Mouse (Mus musculus): ENCODE data around the gene Gm44511. TPM values are rescaled to one million over a fixed set of nuclear protein-coding genes. Genes with fewer than 3 reads are reported as not detected.

Gm44511 gene
- polyA plus RNA-seq, 1 experiment from 2014 or later: 0.44 TPM

DNA sequence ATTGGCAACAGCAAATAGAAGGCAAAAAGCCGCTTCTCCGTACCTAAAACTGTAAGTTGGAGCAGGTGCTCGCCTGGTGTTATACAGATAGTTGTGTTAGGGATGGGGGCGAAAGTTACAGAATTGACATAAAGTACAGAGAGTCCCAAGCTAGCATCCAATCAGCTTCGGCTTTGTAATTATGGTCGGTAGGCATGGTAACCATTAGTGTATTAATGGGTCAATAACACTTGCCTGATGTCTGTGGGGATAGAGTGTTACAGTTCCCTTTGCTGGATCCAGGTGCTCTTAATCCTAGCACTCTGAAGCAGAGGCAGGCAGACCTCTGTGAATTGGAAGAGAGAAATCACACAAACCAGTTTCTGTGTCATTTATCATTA lies 10.8 kb upstream of the Gm44511 start:
- Histone ChIP-seq H3K27ac (ENCODE audit: low read length) (no peak overlapping the region), H3K4me2 (ENCODE audit: low read depth, low read length) (peak overlapping the region; percentile 68), H3K36me3 (ENCODE audit: control insufficient read depth, insufficient read depth, low read length) (no peaks in the 10 kb centered on the region), H3K4me1 (ENCODE audit: control insufficient read depth, insufficient read depth, low read length) (0 out of 2 replicates have a peak, but pooled peaks cover 5% of the 10 kb centered on the region), H3K9ac (ENCODE audit: low read length) (no peak overlapping the region), H3K4me3 (replicated peaks; ENCODE audit: low read length) (peak overlapping the region; percentile 86; the same call in 1 of the 2 replicates), H3K9me3 (replicated peaks; ENCODE audit: control insufficient read depth, low read length) (no peaks in the 10 kb centered on the region), H3K27me3 (ENCODE audit: control insufficient read depth, insufficient read depth, low read length) (no peaks in the 10 kb centered on the region)
- 87% methylated on average over 6 of the region's 6 CpGs for WGBS
- no peak for ATAC-seq (ENCODE audit: insufficient read depth, low FRiP score)

DNA sequence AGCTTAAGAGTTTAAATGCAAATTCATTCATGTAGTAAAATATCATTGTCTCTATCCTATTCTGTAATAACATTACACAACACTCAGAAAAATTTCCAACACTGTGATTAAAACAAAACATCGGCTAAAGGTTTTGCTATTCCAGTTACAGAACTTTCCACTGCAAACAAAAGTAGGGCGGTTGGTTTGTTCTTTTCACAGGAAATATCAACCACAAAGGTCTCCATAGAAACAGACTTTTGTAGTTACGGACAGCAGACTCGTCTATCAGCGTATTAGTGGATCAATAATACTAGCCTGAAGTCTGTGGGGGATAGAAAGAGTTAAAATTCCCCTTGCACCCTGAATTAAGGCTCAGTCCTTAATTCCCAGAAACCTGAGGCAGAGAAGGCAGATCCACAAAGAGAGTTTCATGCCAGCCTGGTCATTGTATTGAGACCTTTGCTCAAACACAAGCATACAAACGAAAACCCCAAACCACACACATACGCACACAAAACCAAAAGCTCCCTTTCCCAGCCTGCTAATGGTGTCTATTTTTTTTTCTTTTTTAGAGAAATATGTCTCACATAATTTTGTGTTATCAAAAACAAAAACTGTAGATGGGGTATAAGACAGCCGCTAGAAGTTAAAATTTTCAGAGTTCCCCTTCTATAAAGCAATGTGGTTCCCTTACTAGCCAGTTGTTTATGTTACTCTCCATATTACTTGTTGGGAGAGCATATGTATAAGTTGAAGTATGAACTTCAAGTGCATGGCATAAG lies 10.3 kb upstream of the Gm44511 start:
- 74% methylated on average over 8 of the region's 8 CpGs for WGBS
- no peak overlapping the region for H3K4me2 ChIP-seq (ENCODE audit: low read depth, low read length)

DNA sequence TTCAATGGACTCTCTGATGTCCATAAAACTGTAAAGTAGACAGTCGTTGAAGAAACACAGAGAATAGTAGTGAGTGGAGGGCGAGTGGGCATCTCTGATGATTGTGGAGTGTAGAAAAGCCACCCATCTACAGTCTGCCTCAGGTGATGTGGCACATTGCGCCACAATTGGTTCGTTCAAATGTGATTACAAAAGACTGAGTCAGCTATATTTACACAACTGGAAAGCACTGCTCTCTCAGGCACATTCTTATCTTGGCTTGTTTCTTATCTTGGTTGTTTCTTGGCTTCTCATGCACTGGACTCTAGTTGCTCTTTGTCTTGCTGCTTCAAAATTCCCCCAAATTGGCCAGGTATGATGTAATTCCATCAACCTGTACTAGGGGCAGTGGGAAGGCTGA lies 9.5 kb upstream of the Gm44511 start:
- 62% methylated on average over 4 of the region's 4 CpGs for WGBS
- Histone ChIP-seq H3K9me3 (replicated peaks; ENCODE audit: control insufficient read depth, low read length) (no peaks in the 10 kb centered on the region), H3K4me2 (ENCODE audit: low read depth, low read length) (no peak overlapping the region), H3K36me3 (ENCODE audit: control insufficient read depth, insufficient read depth, low read length) (no peaks in the 10 kb centered on the region), H3K27ac (ENCODE audit: low read length) (no peak overlapping the region), H3K27me3 (ENCODE audit: control insufficient read depth, insufficient read depth, low read length) (no peaks in the 10 kb centered on the region; the same call in 1 of the 2 replicates), H3K4me3 (replicated peaks; ENCODE audit: low read length) (no peak overlapping the region), H3K4me1 (ENCODE audit: control insufficient read depth, insufficient read depth, low read length) (no peaks in the 10 kb centered on the region), H3K9ac (ENCODE audit: low read length) (no peak overlapping the region)
- peak; percentile 14; the same call in 1 of the 2 replicates for ATAC-seq (ENCODE audit: insufficient read depth, low FRiP score)

More for the DNA sequence above, 10.3 kb upstream of the Gm44511 start:
- no peaks in the 10 kb centered on the region for H3K9me3 ChIP-seq (replicated peaks; ENCODE audit: control insufficient read depth, low read length)
- no peak for ATAC-seq (ENCODE audit: insufficient read depth, low FRiP score)
- no peaks in the 10 kb centered on the region for H3K4me1 ChIP-seq (ENCODE audit: control insufficient read depth, insufficient read depth, low read length)
- no peak overlapping the region for H3K4me3 ChIP-seq (replicated peaks; ENCODE audit: low read length)
- H3K27me3 ChIP-seq (ENCODE audit: control insufficient read depth, insufficient read depth, low read length): no peaks in the 10 kb centered on the region
- no peaks in the 10 kb centered on the region for H3K36me3 ChIP-seq (ENCODE audit: control insufficient read depth, insufficient read depth, low read length)
- H3K27ac ChIP-seq (ENCODE audit: low read length): no peak overlapping the region
- no peak overlapping the region for H3K9ac ChIP-seq (ENCODE audit: low read length)

DNA sequence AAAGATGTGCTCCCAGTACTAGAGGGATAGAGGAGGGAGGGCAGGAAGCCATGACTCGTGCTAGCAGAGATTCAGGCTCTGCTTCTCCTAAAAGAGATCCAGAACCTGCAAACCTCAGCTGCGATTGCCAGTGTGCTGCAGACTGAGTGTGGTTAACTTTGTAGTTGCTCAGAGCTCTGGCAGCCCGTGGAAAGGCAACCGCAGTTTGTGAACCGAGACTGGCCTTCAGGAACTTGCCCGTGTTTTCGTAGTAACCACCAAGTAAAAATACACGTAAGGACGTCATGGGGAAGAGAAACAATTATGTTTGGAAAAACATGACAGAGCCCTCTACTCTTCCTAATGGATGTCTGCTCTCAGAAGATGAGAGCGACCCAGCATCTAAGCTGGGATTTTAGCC lies 6.9 kb upstream of the Gm44511 start:
- no peaks in the 10 kb centered on the region; the same call in 1 of the 2 replicates for H3K27me3 ChIP-seq (ENCODE audit: control insufficient read depth, insufficient read depth, low read length)
- 75% methylated on average over 10 of the region's 10 CpGs for WGBS

DNA sequence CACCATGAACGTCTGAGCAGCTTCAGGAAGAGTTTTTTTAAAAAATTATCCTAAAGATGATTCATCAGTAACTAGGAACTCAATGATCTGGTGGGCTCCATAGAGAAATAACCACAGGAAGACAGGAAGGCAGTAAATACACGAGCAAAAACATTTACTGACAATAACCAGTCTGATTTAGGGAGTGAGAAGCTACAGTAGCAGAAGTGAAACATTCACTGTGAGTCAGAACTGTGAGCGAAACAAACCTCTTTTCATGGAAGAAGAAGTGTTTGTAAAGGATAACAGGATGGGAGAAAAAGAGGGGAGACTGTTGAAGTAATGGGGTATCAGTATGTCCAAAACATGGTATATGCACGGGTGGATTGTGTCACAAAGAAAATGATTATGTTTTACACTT lies 3.7 kb upstream of the Gm44511 start:
- WGBS: 61% methylated on average over 4 of the region's 4 CpGs
- no peak overlapping the region for H3K27ac ChIP-seq (ENCODE audit: low read length)
- H3K4me2 ChIP-seq (ENCODE audit: low read depth, low read length): no peak overlapping the region
- H3K9ac ChIP-seq (ENCODE audit: low read length): no peak overlapping the region
- ATAC-seq (ENCODE audit: insufficient read depth, low FRiP score): no peak
- H3K4me3 ChIP-seq (replicated peaks; ENCODE audit: low read length): no peak overlapping the region
- H3K9me3 ChIP-seq (replicated peaks; ENCODE audit: control insufficient read depth, low read length): no peaks in the 10 kb centered on the region
- H3K36me3 ChIP-seq (ENCODE audit: control insufficient read depth, insufficient read depth, low read length): no peaks in the 10 kb centered on the region
- no peaks in the 10 kb centered on the region for H3K4me1 ChIP-seq (ENCODE audit: control insufficient read depth, insufficient read depth, low read length)
- peaks cover 3% of the 10 kb centered on the region for H3K27me3 ChIP-seq (ENCODE audit: control insufficient read depth, insufficient read depth, low read length)

More for the DNA sequence above, 6.9 kb upstream of the Gm44511 start:
- Histone ChIP-seq H3K36me3 (ENCODE audit: control insufficient read depth, insufficient read depth, low read length) (no peaks in the 10 kb centered on the region), H3K27ac (ENCODE audit: low read length) (no peak overlapping the region), H3K4me2 (ENCODE audit: low read depth, low read length) (no peak overlapping the region), H3K4me3 (replicated peaks; ENCODE audit: low read length) (no peak overlapping the region), H3K9ac (ENCODE audit: low read length) (no peak overlapping the region), H3K9me3 (replicated peaks; ENCODE audit: control insufficient read depth, low read length) (no peaks in the 10 kb centered on the region), H3K4me1 (ENCODE audit: control insufficient read depth, insufficient read depth, low read length) (no peaks in the 10 kb centered on the region)
- no peak for ATAC-seq (ENCODE audit: insufficient read depth, low FRiP score)

DNA sequence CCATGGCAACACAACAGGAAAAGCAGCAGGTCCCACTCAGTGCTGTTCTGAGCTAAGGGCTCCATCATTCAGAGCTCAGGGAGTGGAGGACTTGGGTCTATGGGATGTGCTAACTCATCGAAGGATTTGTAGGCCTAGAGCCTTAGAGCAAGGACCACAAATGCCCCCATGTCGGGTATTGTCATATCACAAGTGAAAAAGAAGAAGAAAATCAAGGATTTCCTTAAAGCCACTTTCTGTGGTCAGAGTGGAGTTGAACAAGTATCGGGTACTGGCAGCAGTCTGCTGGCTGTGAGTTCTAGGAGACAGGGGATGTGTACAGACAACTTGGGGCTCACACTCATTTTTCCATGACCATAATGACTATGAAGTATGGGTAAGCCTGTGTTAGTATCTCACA lies 666 bp upstream of the Gm44511 start:
- Histone ChIP-seq H3K4me3 (replicated peaks; ENCODE audit: low read length) (no peak overlapping the region), H3K4me1 (ENCODE audit: control insufficient read depth, insufficient read depth, low read length) (no peaks in the 10 kb centered on the region), H3K36me3 (ENCODE audit: control insufficient read depth, insufficient read depth, low read length) (no peaks in the 10 kb centered on the region), H3K9ac (ENCODE audit: low read length) (no peak overlapping the region), H3K27ac (ENCODE audit: low read length) (no peak overlapping the region), H3K9me3 (replicated peaks; ENCODE audit: control insufficient read depth, low read length) (no peaks in the 10 kb centered on the region), H3K4me2 (ENCODE audit: low read depth, low read length) (no peak overlapping the region), H3K27me3 (ENCODE audit: control insufficient read depth, insufficient read depth, low read length) (peaks cover 3% of the 10 kb centered on the region)
- WGBS: 74% methylated on average over 3 of the region's 3 CpGs
- ATAC-seq (ENCODE audit: insufficient read depth, low FRiP score): no peak

DNA sequence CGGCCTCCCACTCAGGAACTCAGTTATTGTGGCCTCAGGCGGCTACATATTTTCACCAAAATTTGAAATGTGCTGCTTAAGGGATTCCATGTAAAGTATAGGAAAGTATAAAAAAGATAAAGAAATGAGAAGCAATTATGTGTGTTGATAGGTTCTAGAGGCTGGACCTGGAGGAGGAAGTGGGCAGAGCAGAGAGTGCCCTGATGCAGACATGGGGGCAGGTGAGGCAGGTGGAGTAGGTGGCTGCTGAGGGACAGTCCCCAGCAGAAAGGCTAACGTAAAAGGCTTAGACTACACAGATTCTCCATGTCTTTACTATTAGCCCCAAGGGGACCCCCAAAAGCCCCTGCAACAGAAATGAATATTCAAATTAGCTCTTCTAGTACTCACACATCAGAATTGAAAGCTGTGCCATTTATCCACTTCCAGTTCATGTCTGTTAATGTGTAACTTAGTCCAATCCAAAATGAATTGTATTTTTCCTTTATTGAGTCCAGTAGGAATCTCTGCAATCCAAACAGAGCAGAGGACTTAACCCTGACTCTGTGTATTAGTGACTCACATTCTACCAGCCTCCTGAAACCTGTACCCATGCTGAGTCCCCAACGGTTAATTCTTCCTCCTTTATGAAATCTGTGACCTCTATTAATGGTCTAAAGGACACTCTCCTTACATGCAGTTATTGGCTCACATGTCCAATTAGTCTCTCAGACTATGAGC lies 7.9 kb downstream of the Gm44511 start:
- H3K27me3 ChIP-seq (ENCODE audit: control insufficient read depth, insufficient read depth, low read length): no peaks in the 10 kb centered on the region
- no peak overlapping the region for H3K4me3 ChIP-seq (replicated peaks; ENCODE audit: low read length)
- no peak overlapping the region for H3K9ac ChIP-seq (ENCODE audit: low read length)
- no peak for ATAC-seq (ENCODE audit: insufficient read depth, low FRiP score)
- H3K9me3 ChIP-seq (replicated peaks; ENCODE audit: control insufficient read depth, low read length): no peaks in the 10 kb centered on the region
- no peaks in the 10 kb centered on the region for H3K4me1 ChIP-seq (ENCODE audit: control insufficient read depth, insufficient read depth, low read length)
- H3K4me2 ChIP-seq (ENCODE audit: low read depth, low read length): no peak overlapping the region
- no peak overlapping the region for H3K27ac ChIP-seq (ENCODE audit: low read length)
- no peaks in the 10 kb centered on the region for H3K36me3 ChIP-seq (ENCODE audit: control insufficient read depth, insufficient read depth, low read length)
- WGBS: 71% methylated on average over 4 of the region's 4 CpGs

DNA sequence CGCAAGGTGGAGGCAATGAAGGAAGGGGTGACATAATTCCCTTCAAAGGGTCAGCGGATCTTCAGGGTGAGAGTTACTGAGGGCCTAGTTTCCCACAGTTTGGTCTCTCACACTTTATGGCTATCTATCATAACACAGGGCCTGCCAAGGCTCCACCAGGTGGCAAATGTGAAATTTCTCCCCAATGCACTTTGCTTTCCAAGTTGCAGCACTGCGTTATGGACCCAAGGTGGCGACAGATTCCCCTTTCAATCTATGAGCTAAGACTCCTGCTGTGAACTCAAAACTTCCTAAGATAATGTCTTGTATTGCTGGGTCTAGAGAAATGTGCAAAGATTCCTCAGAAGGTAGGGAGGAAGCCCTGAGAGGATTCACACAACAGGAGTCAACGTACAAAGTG lies 17.6 kb downstream of the Gm44511 start:
- Histone ChIP-seq H3K4me1 (ENCODE audit: control insufficient read depth, insufficient read depth, low read length) (no peaks in the 10 kb centered on the region), H3K4me2 (ENCODE audit: low read depth, low read length) (no peak overlapping the region), H3K36me3 (ENCODE audit: control insufficient read depth, insufficient read depth, low read length) (no peaks in the 10 kb centered on the region), H3K27me3 (ENCODE audit: control insufficient read depth, insufficient read depth, low read length) (no peaks in the 10 kb centered on the region), H3K9me3 (replicated peaks; ENCODE audit: control insufficient read depth, low read length) (no peaks in the 10 kb centered on the region), H3K4me3 (replicated peaks; ENCODE audit: low read length) (no peak overlapping the region), H3K9ac (ENCODE audit: low read length) (no peak overlapping the region), H3K27ac (ENCODE audit: low read length) (no peak overlapping the region)
- ATAC-seq (ENCODE audit: insufficient read depth, low FRiP score): no peak
- WGBS: 86% methylated on average over 5 of the region's 5 CpGs

DNA sequence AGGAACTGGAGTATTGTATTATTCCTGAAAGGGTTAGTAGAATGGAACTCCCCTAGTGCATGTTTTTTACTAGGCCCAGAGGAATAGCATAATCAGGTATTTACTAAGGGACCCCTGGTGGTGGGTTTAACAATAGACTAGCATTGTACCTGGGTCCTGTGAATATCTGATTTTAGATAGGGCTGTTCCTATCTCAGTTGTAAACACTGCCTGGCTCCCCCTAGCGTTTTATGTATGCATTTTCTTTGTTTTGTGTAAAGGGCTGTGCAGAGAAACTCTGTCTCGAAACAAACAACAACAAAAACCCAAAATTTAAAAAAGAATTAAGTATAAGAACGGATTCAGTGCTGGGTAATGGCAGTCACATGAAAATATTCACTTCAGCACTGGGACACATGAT lies 19.1 kb downstream of the Gm44511 start:
- ATAC-seq (ENCODE audit: insufficient read depth, low FRiP score): no peak
- no peaks in the 10 kb centered on the region for H3K9me3 ChIP-seq (replicated peaks; ENCODE audit: control insufficient read depth, low read length)
- H3K9ac ChIP-seq (ENCODE audit: low read length): no peak overlapping the region
- no peaks in the 10 kb centered on the region for H3K36me3 ChIP-seq (ENCODE audit: control insufficient read depth, insufficient read depth, low read length)
- H3K27me3 ChIP-seq (ENCODE audit: control insufficient read depth, insufficient read depth, low read length): no peaks in the 10 kb centered on the region
- WGBS: 70% methylated on average over 3 of the region's 3 CpGs
- no peak overlapping the region for H3K4me2 ChIP-seq (ENCODE audit: low read depth, low read length)
- no peaks in the 10 kb centered on the region for H3K4me1 ChIP-seq (ENCODE audit: control insufficient read depth, insufficient read depth, low read length)
- no peak overlapping the region for H3K27ac ChIP-seq (ENCODE audit: low read length)
- no peak overlapping the region for H3K4me3 ChIP-seq (replicated peaks; ENCODE audit: low read length)

Measured in stomach, embryonic 16.5 days (tissue).